Mouse (Mus musculus) cerebellum, postnatal 14 days (tissue): ENCODE measurements around the gene 1190007I07Rik.
"Not testable (repeated sequence)": the region's sequence is repeated elsewhere in the genome, so short reads cannot be mapped to it uniquely, and the experiment has no call there.

Source experiments
- DNase-seq, 2 experiments: peaks; one replicate each; pipeline ENCODE4 v3.0.0; 2021; ENCODE audit warnings: mixed read lengths in 2 of 2

Gene 1190007I07Rik

GRCm38 (mm10) chr10:82629111-82629585, 6.1 kb upstream of the 1190007I07Rik start:
- no peak for DNase-seq

- DNase-seq: not testable (repeated sequence)
Observed at GRCm38 (mm10) chr10:82623553-82623932, 515 bp upstream of the 1190007I07Rik start.

DNA sequence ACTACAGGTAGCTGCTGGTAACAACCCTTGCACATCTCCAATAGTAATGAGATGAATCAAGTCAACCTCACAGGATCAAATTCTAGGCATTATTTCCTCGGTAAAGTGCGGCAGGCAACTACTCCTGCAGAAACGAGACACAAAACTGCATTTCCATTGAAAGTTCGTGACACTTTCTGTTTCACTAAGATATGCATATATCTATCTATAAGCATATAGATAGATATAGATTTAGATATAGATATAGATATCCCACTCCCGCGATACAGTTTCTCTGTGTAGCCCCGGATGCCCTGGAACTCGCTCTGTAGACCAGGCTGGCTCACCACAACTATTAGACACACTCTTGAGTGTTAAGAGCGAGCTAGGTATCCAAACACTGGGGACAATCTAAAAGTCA, 793 bp downstream of the 1190007I07Rik start:
- DNase-seq: no peak

DNA sequence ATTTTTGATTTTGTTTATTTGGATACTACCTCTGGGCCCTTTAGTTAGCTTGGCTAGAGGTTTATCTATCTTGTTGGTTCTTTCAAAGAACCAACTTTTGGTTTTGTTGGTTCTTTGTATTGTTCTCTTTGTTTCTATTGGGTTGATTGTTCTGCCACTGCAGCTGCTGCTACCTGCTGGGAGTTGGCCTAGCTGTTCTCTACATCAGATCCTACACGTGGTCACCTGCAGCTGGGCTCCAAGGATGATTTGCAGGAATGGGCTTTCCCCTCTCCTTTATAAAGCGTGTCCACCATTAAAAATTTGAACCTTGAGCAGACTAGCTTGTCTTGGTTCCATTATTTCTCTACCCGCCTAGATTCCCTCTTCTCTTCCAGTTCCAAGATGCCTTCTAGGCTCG, 28.6 kb downstream of the 1190007I07Rik start:
- not testable (repeated sequence) for DNase-seq

DNA sequence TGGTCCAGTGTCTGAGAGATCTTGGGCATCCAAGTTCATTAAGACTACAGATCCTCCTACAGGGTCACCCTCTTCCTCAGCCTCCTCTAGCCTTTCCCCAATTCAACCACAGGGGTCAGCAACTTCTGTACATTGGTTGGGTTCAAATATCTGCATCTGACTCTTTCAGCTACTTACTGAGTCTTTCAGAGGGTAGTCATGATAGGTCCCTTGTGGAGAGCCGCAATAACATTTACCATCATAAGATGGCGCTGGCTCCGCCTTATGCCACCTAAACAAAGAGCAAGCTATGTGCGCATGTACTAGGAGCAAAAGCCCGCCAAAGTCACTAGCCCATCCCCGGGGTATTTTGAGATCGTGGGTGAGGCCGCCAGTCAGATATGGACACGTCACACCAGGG, 33.4 kb downstream of the 1190007I07Rik start:
- DNase-seq: not testable (repeated sequence)

GRCm38 (mm10) chr10:82571091-82571490, 51.9 kb downstream of the 1190007I07Rik start:
- DNase-seq: not testable (repeated sequence)
